Mouse (Mus musculus): Measurements from ENCODE around the gene N6amt1. TPM values are rescaled to one million over a fixed set of nuclear protein-coding genes. Genes with fewer than 3 reads are reported as not detected.

The N6amt1 gene
- polyA plus RNA-seq, 1 experiment from 2014 or later, result 25.6 TPM

DNA sequence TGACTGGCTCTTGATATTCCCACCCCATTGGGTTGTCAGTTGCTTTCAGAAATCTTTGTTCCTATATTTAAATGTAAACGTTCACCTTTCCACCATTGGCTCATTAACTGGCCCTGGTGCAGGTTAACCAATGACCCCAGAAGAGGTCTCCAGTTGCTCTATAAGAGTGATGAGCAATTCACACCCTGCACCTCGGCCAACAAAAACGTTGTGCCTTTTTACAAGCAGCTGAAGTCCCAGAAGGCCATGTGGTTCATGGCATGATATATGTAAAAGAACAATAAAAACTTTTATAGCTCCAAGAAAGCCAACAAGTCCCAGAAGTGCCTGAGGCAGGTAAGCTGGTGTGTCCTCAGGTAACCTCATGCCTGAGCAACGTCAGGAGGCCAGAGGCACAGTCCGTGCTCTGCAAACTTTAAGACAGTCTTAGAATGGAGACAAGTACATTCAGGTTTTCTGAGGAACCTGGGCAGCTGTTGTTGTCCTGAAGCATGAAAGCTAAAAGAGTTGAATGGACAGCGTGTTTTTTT is 12.9 kb upstream of the N6amt1 start:
- no peak overlapping the region for H3K4me2 ChIP-seq
- WGBS, result 32% methylated on average over 6 of the region's 6 CpGs
- no peak overlapping the region for H3K4me3 ChIP-seq
- H3K27me3 ChIP-seq, result no peaks in the 10 kb centered on the region
- no peaks in the 10 kb centered on the region for H3K9me3 ChIP-seq
- peak; percentile 77 for ATAC-seq (ENCODE audit: insufficient number of reproducible peaks, low FRiP score, low TSS enrichment, low read depth)
- no peaks in the 10 kb centered on the region for H3K36me3 ChIP-seq
- peaks cover 13% of the 10 kb centered on the region for H3K4me1 ChIP-seq
- H3K27ac ChIP-seq, result 0 out of 2 replicates have a peak overlapping the region, but pooled peaks have one; percentile 17
- H3K9ac ChIP-seq, result no peak overlapping the region

DNA sequence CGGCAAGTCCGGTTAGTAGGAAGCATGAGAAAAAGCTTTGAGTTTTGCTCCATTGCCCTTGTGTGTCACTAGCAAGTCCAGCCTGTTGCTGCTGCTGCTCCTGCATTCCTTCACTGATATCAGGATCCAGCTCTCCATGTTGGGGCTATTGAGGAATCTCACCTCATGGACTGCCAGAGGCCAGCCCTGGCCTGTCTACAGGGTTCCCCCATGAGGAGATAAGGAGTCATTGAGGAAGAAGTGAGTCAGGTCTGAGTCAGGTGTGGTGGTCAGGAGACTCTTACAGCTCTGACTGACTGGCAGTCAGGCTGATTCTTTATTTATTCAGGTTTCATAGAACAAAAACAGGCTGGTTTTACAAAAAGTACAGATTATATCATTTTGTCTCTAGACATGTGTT is 5.9 kb upstream of the N6amt1 start:
- no peaks in the 10 kb centered on the region for H3K9me3 ChIP-seq
- no peak overlapping the region for H3K27ac ChIP-seq
- H3K27me3 ChIP-seq, result no peaks in the 10 kb centered on the region
- H3K9ac ChIP-seq, result no peak overlapping the region
- H3K4me2 ChIP-seq, result no peak overlapping the region
- 94% methylated on average over 2 of the region's 2 CpGs for WGBS
- no peak overlapping the region for H3K4me3 ChIP-seq
- H3K36me3 ChIP-seq, result no peaks in the 10 kb centered on the region
- H3K4me1 ChIP-seq, result 0 out of 2 replicates have a peak, but pooled peaks cover 3% of the 10 kb centered on the region
- ATAC-seq (ENCODE audit: insufficient number of reproducible peaks, low FRiP score, low TSS enrichment, low read depth), result no peak

DNA sequence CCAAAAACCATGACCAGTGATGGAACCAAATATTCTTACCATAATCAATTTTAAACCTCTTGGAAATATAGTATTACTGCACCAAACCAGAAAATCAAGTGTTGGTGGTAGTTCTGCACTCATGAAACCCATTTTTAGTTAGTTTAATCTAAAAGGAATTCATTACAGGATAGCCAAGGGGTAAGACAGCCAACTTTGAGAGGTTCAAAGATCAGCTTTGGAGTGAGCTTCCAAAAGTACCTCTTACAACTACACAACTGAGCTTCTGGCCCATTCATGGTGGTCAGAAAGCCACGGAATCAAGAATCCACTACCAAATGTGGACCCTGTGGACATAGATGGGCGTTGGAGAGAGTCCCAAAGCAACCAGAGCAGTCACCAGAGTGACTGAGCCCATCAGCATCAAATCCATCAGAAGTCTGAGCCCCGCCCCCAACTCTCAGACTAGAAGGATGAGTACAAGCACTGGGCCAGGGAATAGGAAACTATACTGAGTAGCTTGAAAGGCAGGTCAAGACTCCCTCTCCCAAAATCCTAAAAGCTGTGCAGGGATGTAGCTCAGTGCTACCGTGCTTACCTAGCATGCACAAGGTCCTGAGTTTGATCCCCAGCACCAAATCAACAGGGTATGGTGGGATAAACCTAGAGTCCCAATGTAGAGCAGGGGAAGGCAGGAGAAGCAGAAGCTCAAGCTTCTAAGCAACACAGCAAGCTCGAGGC is 2.4 kb upstream of the N6amt1 start:
- Histone ChIP-seq H3K36me3 (peaks cover 4% of the 10 kb centered on the region; the same call in 1 of the 2 replicates), H3K9ac (no peak overlapping the region), H3K4me3 (no peak overlapping the region), H3K4me1 (peaks cover 3% of the 10 kb centered on the region; the same call in 1 of the 2 replicates), H3K4me2 (no peak overlapping the region), H3K27ac (no peak overlapping the region), H3K27me3 (no peaks in the 10 kb centered on the region), H3K9me3 (no peaks in the 10 kb centered on the region)
- no peak for ATAC-seq (ENCODE audit: insufficient number of reproducible peaks, low FRiP score, low TSS enrichment, low read depth)
- 77% methylated on average over 5 of the region's 5 CpGs for WGBS

GRCm38 (mm10) chr16:87353605-87354004 is 380 bp upstream of the N6amt1 start:
- 94% methylated on average over 1 of the region's 1 CpGs for WGBS
- Histone ChIP-seq H3K27me3 (no peaks in the 10 kb centered on the region), H3K4me2 (peak overlapping the region; percentile 50), H3K4me3 (peak overlapping the region; percentile 89), H3K36me3 (peaks cover 21% of the 10 kb centered on the region), H3K27ac (no peak overlapping the region), H3K4me1 (peaks cover 3% of the 10 kb centered on the region; the same call in 1 of the 2 replicates), H3K9me3 (no peaks in the 10 kb centered on the region), H3K9ac (no peak overlapping the region)
- ATAC-seq (ENCODE audit: insufficient number of reproducible peaks, low FRiP score, low TSS enrichment, low read depth), result no peak

DNA sequence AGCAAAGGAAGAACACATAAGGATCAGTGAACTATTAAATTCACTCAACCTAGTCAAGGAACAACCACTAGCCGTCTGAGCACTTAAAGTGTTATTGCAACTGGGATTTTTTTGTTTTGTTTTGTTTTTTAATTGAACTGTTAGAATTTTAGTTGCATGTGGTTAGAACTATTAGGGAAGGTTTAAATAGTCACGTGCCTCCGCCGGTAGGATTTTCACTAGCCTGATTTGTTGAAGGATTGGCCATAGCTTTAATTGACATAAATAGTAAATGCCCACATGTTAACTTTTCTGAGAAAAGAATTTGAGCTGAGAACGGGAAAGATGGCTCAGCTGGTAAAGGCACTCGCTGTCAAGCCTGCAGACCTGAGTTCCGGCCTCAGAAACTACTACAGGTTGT is 763 bp downstream of the N6amt1 start:
- WGBS, result 72% methylated on average over 7 of the region's 7 CpGs
- peaks cover 32% of the 10 kb centered on the region for H3K36me3 ChIP-seq
- peaks cover 3% of the 10 kb centered on the region; the same call in 1 of the 2 replicates for H3K4me1 ChIP-seq
- no peak for ATAC-seq (ENCODE audit: insufficient number of reproducible peaks, low FRiP score, low TSS enrichment, low read depth)
- no peaks in the 10 kb centered on the region for H3K9me3 ChIP-seq
- peak overlapping the region; percentile 89 for H3K4me3 ChIP-seq
- no peak overlapping the region for H3K27ac ChIP-seq
- H3K9ac ChIP-seq, result no peak overlapping the region
- H3K27me3 ChIP-seq, result no peaks in the 10 kb centered on the region
- H3K4me2 ChIP-seq, result peak overlapping the region; percentile 50

DNA sequence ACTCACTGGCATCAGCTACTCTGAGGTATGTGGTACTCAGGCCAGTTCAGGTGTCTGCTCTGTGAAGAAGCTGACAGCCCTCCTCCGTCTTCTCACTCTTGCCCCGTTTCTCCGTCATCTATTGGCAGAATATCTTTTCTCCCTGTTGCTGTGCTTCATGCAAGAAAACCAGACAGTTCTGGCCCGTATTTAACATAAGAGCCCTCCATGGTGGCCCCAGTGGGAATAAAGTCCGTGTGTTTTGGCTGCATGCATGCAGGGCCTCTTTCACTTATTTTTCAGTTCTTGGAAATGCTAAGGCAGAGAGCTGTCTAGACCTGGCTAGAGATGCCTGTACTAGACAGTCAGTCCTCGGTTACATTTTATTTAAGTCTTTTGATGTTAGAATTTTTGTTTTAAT is 6.1 kb downstream of the N6amt1 start:
- Histone ChIP-seq H3K9me3 (no peaks in the 10 kb centered on the region), H3K4me2 (no peak overlapping the region), H3K27me3 (no peaks in the 10 kb centered on the region), H3K36me3 (peaks cover 66% of the 10 kb centered on the region), H3K4me3 (no peak overlapping the region), H3K27ac (no peak overlapping the region), H3K9ac (no peak overlapping the region), H3K4me1 (no peaks in the 10 kb centered on the region)
- ATAC-seq (ENCODE audit: insufficient number of reproducible peaks, low FRiP score, low TSS enrichment, low read depth), result no peak
- WGBS, result 85% methylated on average over 6 of the region's 6 CpGs

- Histone ChIP-seq H3K4me3 (no peak overlapping the region), H3K4me1 (no peaks in the 10 kb centered on the region), H3K36me3 (peaks cover 52% of the 10 kb centered on the region), H3K9ac (no peak overlapping the region), H3K27ac (no peak overlapping the region), H3K9me3 (no peaks in the 10 kb centered on the region), H3K4me2 (no peak overlapping the region), H3K27me3 (no peaks in the 10 kb centered on the region)
- 83% methylated on average over 4 of the region's 4 CpGs for WGBS
- no peak for ATAC-seq (ENCODE audit: insufficient number of reproducible peaks, low FRiP score, low TSS enrichment, low read depth)
These were observed 10.2 kb downstream of the N6amt1 start for GRCm38 (mm10) chr16:87364231-87364630.

GRCm38 (mm10) chr16:87366035-87366434 is 12.1 kb downstream of the N6amt1 start:
- Histone ChIP-seq H3K4me2 (no peak overlapping the region), H3K9me3 (no peaks in the 10 kb centered on the region), H3K4me1 (no peaks in the 10 kb centered on the region), H3K36me3 (peaks cover 45% of the 10 kb centered on the region), H3K27me3 (no peaks in the 10 kb centered on the region), H3K27ac (no peak overlapping the region), H3K9ac (no peak overlapping the region), H3K4me3 (no peak overlapping the region)
- ATAC-seq (ENCODE audit: insufficient number of reproducible peaks, low FRiP score, low TSS enrichment, low read depth), result no peak
- 53% methylated on average over 10 of the region's 10 CpGs for WGBS

GRCm38 (mm10) chr16:87366445-87366844 is 12.5 kb downstream of the N6amt1 start:
- WGBS, result 89% methylated on average over 6 of the region's 6 CpGs

DNA sequence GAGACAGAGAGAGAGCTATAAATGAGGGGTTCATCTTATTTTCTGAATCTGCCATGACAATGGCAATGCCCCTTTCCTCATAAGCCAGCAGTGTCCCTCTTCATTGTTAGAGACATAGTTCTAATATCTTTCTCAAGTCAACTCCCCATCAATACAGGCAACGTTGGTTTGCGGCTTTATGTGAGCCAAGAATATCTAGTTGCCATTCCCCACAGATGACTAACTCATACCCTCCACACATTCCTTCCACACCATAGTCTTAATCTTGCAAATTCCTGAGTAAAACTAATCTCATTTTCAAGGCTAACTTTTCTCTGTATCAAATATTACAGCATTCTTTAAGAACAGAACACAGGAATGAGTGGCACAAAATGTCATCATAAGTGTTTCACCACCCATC is 29.0 kb downstream of the N6amt1 start:
- Histone ChIP-seq H3K4me3 (no peak overlapping the region), H3K9ac (no peak overlapping the region), H3K27me3 (no peaks in the 10 kb centered on the region), H3K4me1 (no peaks in the 10 kb centered on the region), H3K4me2 (no peak overlapping the region), H3K36me3 (peaks cover 77% of the 10 kb centered on the region), H3K27ac (no peak overlapping the region), H3K9me3 (no peaks in the 10 kb centered on the region)
- ATAC-seq (ENCODE audit: insufficient number of reproducible peaks, low FRiP score, low TSS enrichment, low read depth), result no peak
- WGBS, result 84% methylated on average over 2 of the region's 2 CpGs

More at GRCm38 (mm10) chr16:87366445-87366844, 12.5 kb downstream of the N6amt1 start:
- H3K9me3 ChIP-seq, result no peaks in the 10 kb centered on the region
- H3K36me3 ChIP-seq, result peaks cover 45% of the 10 kb centered on the region
- H3K27ac ChIP-seq, result no peak overlapping the region
- H3K4me3 ChIP-seq, result no peak overlapping the region
- no peak overlapping the region for H3K4me2 ChIP-seq
- H3K9ac ChIP-seq, result no peak overlapping the region
- H3K27me3 ChIP-seq, result no peaks in the 10 kb centered on the region
- ATAC-seq (ENCODE audit: insufficient number of reproducible peaks, low FRiP score, low TSS enrichment, low read depth), result no peak
- no peaks in the 10 kb centered on the region for H3K4me1 ChIP-seq

- peaks cover 79% of the 10 kb centered on the region for H3K36me3 ChIP-seq
- no peak overlapping the region for H3K27ac ChIP-seq
- no peaks in the 10 kb centered on the region for H3K4me1 ChIP-seq
- no peaks in the 10 kb centered on the region for H3K27me3 ChIP-seq
- WGBS, result 72% methylated on average over 2 of the region's 2 CpGs
- H3K9ac ChIP-seq, result no peak overlapping the region
- no peak overlapping the region for H3K4me2 ChIP-seq
- no peaks in the 10 kb centered on the region for H3K9me3 ChIP-seq
- H3K4me3 ChIP-seq, result no peak overlapping the region
- no peak for ATAC-seq (ENCODE audit: insufficient number of reproducible peaks, low FRiP score, low TSS enrichment, low read depth)
These were observed 30.4 kb downstream of the N6amt1 start for GRCm38 (mm10) chr16:87384366-87384765.

GRCm38 (mm10) chr16:87387444-87387977 is 33.5 kb downstream of the N6amt1 start:
- no peak overlapping the region for H3K27ac ChIP-seq
- H3K9me3 ChIP-seq, result no peaks in the 10 kb centered on the region
- H3K4me1 ChIP-seq, result no peaks in the 10 kb centered on the region
- no peaks in the 10 kb centered on the region for H3K27me3 ChIP-seq
- H3K4me2 ChIP-seq, result no peak overlapping the region
- no peak overlapping the region for H3K4me3 ChIP-seq
- 97% methylated on average over 3 of the region's 3 CpGs for WGBS
- no peak overlapping the region for H3K9ac ChIP-seq
- H3K36me3 ChIP-seq, result peaks cover 59% of the 10 kb centered on the region
- ATAC-seq (ENCODE audit: insufficient number of reproducible peaks, low FRiP score, low TSS enrichment, low read depth), result no peak
